Mouse (Mus musculus): ENCODE measurements at regions not wholly inside any gene's neighbourhood (a gene's known extent, or its start where the extent isn't known, plus 50 kb on each side); places are given as distances from the start of the nearest gene placed in this dataset.
A peak's percentile ranks its signal among the peaks of the same experiment; 100 is the strongest.

GRCm38 (mm10) chr8:103244169-103244568 lies 458.7 kb upstream of the Cdh11 start:
- Histone ChIP-seq H3K27ac (ENCODE audit: insufficient read depth, low read length) (no peak overlapping the region), H3K4me1 (ENCODE audit: control insufficient read depth, insufficient read depth, low read length) (no peaks in the 10 kb centered on the region; the same call in 1 of the 2 replicates), H3K4me3 (ENCODE audit: insufficient read depth, low read length) (no peak overlapping the region)
- TF ChIP-seq CTCF (IDR thresholded peaks at IDR 0.05; ENCODE audit: borderline replicate concordance, insufficient read depth, low read length) (no peak), POLR2A (IDR thresholded peaks at IDR 0.05; ENCODE audit: low read depth, low read length) (no peak)

- Histone ChIP-seq H3K4me1 (ENCODE audit: control insufficient read depth, insufficient read depth, low read length) (no peaks in the 10 kb centered on the region; the same call in 1 of the 2 replicates), H3K4me3 (ENCODE audit: insufficient read depth, low read length) (no peak overlapping the region), H3K27ac (ENCODE audit: insufficient read depth, low read length) (no peak overlapping the region)
These were observed 459.2 kb upstream of the Cdh11 start for GRCm38 (mm10) chr8:103244658-103245057.

GRCm38 (mm10) chr8:103245864-103246263 lies 460.4 kb upstream of the Cdh11 start:
- Histone ChIP-seq H3K27ac (ENCODE audit: insufficient read depth, low read length) (no peak overlapping the region), H3K4me3 (ENCODE audit: insufficient read depth, low read length) (no peak overlapping the region), H3K4me1 (ENCODE audit: control insufficient read depth, insufficient read depth, low read length) (no peaks in the 10 kb centered on the region)
- no peak for TF ChIP-seq CTCF (IDR thresholded peaks at IDR 0.05; ENCODE audit: borderline replicate concordance, insufficient read depth, low read length)
- no peak for TF ChIP-seq POLR2A (IDR thresholded peaks at IDR 0.05; ENCODE audit: low read depth, low read length)

More at GRCm38 (mm10) chr8:103244658-103245057, 459.2 kb upstream of the Cdh11 start:
- no peak for TF ChIP-seq CTCF (IDR thresholded peaks at IDR 0.05; ENCODE audit: borderline replicate concordance, insufficient read depth, low read length)
- no peak for TF ChIP-seq POLR2A (IDR thresholded peaks at IDR 0.05; ENCODE audit: low read depth, low read length)

- H3K4me1 ChIP-seq (ENCODE audit: control insufficient read depth, insufficient read depth, low read length), result peaks cover 5% of the 10 kb centered on the region; the same call in 1 of the 2 replicates
- peak overlapping the region; percentile 98 for H3K27ac ChIP-seq (ENCODE audit: insufficient read depth, low read length)
- H3K4me3 ChIP-seq (ENCODE audit: insufficient read depth, low read length), result no peak overlapping the region
- TF ChIP-seq CTCF (IDR thresholded peaks at IDR 0.05; ENCODE audit: borderline replicate concordance, insufficient read depth, low read length), result no peak
- no peak for TF ChIP-seq POLR2A (IDR thresholded peaks at IDR 0.05; ENCODE audit: low read depth, low read length)
These were observed 475.8 kb upstream of the Cdh11 start for GRCm38 (mm10) chr8:103261236-103261635.

- Histone ChIP-seq H3K27ac (ENCODE audit: insufficient read depth, low read length) (peak overlapping the region; percentile 98), H3K4me3 (ENCODE audit: insufficient read depth, low read length) (no peak overlapping the region), H3K4me1 (ENCODE audit: control insufficient read depth, insufficient read depth, low read length) (peaks cover 15% of the 10 kb centered on the region)
- TF ChIP-seq POLR2A (IDR thresholded peaks at IDR 0.05; ENCODE audit: low read depth, low read length) (no peak), CTCF (IDR thresholded peaks at IDR 0.05; ENCODE audit: borderline replicate concordance, insufficient read depth, low read length) (no peak)
These were observed 484.6 kb upstream of the Cdh11 start for GRCm38 (mm10) chr8:103270035-103270434.

- no peak overlapping the region for H3K4me3 ChIP-seq (ENCODE audit: insufficient read depth, low read length)
- H3K27ac ChIP-seq (ENCODE audit: insufficient read depth, low read length), result peak overlapping the region; percentile 98
- peaks cover 15% of the 10 kb centered on the region for H3K4me1 ChIP-seq (ENCODE audit: control insufficient read depth, insufficient read depth, low read length)
- no peak for TF ChIP-seq CTCF (IDR thresholded peaks at IDR 0.05; ENCODE audit: borderline replicate concordance, insufficient read depth, low read length)
- 0 out of 2 replicates have a peak, but pooled peaks have one; percentile 33 for TF ChIP-seq POLR2A (IDR thresholded peaks at IDR 0.05; ENCODE audit: low read depth, low read length)
These were observed 485.5 kb upstream of the Cdh11 start for GRCm38 (mm10) chr8:103270815-103271553.

GRCm38 (mm10) chr8:103272305-103273079 lies 487.1 kb upstream of the Cdh11 start:
- Histone ChIP-seq H3K4me1 (ENCODE audit: control insufficient read depth, insufficient read depth, low read length) (peaks cover 15% of the 10 kb centered on the region), H3K27ac (ENCODE audit: insufficient read depth, low read length) (peak overlapping the region; percentile 98), H3K4me3 (ENCODE audit: insufficient read depth, low read length) (no peak overlapping the region)
- TF ChIP-seq CTCF (IDR thresholded peaks at IDR 0.05; ENCODE audit: borderline replicate concordance, insufficient read depth, low read length) (no peak), POLR2A (IDR thresholded peaks at IDR 0.05; ENCODE audit: low read depth, low read length) (peak; percentile 43; the same call in 1 of the 2 replicates)

GRCm38 (mm10) chr8:103273476-103273875 lies 488.0 kb upstream of the Cdh11 start:
- TF ChIP-seq POLR2A (IDR thresholded peaks at IDR 0.05; ENCODE audit: low read depth, low read length) (no peak), CTCF (IDR thresholded peaks at IDR 0.05; ENCODE audit: borderline replicate concordance, insufficient read depth, low read length) (no peak)
- H3K27ac ChIP-seq (ENCODE audit: insufficient read depth, low read length), result peak overlapping the region; percentile 98

GRCm38 (mm10) chr8:103281801-103282200 lies 496.4 kb upstream of the Cdh11 start:
- Histone ChIP-seq H3K27ac (ENCODE audit: insufficient read depth, low read length) (no peak overlapping the region), H3K4me1 (ENCODE audit: control insufficient read depth, insufficient read depth, low read length) (peaks cover 2% of the 10 kb centered on the region; the same call in 1 of the 2 replicates), H3K4me3 (ENCODE audit: insufficient read depth, low read length) (no peak overlapping the region)
- no peak for TF ChIP-seq POLR2A (IDR thresholded peaks at IDR 0.05; ENCODE audit: low read depth, low read length)
- TF ChIP-seq CTCF (IDR thresholded peaks at IDR 0.05; ENCODE audit: borderline replicate concordance, insufficient read depth, low read length), result no peak

More at GRCm38 (mm10) chr8:103273476-103273875, 488.0 kb upstream of the Cdh11 start:
- peaks cover 15% of the 10 kb centered on the region for H3K4me1 ChIP-seq (ENCODE audit: control insufficient read depth, insufficient read depth, low read length)
- H3K4me3 ChIP-seq (ENCODE audit: insufficient read depth, low read length), result no peak overlapping the region
